Mouse (Mus musculus) lung, embryonic 14.5 days (tissue): ENCODE data around the gene Spopl. TPM values are rescaled to one million over a fixed set of nuclear protein-coding genes. Genes with fewer than 3 reads are reported as not detected.
A peak's percentile ranks its signal among the peaks of the same experiment; 100 is the strongest.
"Not testable (repeated sequence)": the region's sequence is repeated elsewhere in the genome, so short reads cannot be mapped to it uniquely, and the experiment has no call there.

ENCODE experiments used
- ATAC-seq: fragments of 200-750 bp; cut with Nextera tagmentation; 2 replicates; pipeline ENCODE4 v1.8.0; 2017; ENCODE audit warnings: mild to moderate bottlenecking, moderate TSS enrichment, moderate library complexity; ENCODE audit not compliant: insufficient read depth
- DNase-seq: peaks from one replicate; pipeline ENCODE4 v3.0.0-alpha.2; 2015
- H3K27ac ChIP-seq: fragments of 300-500 bp; sonication (generic); 2 replicates; pipeline ENCODE4 v1.5.1; 2014; ENCODE audit warnings: low read depth, mild to moderate bottlenecking, moderate library complexity
- H3K27me3 ChIP-seq: fragments of 300-500 bp; sonication (generic); 2 replicates; pipeline ENCODE4 v1.6.1; 2014; ENCODE audit warnings: low read length, control low read depth; ENCODE audit not compliant: insufficient read depth
- H3K36me3 ChIP-seq: fragments of 300-500 bp; sonication (generic); 2 replicates; pipeline ENCODE4 v1.6.1; 2014; ENCODE audit warnings: control low read depth; ENCODE audit not compliant: insufficient read depth
- H3K4me1 ChIP-seq: fragments of 300-500 bp; sonication (generic); 2 replicates; pipeline ENCODE4 v1.6.1; 2014; ENCODE audit warnings: antibody characterized with exemption, control low read depth; ENCODE audit not compliant: insufficient read depth
- H3K4me2 ChIP-seq: fragments of 300-500 bp; sonication (generic); 2 replicates; pipeline ENCODE4 v1.6.1; 2014; ENCODE audit warnings: mild to moderate bottlenecking
- H3K4me3 ChIP-seq: fragments of 300-500 bp; sonication (generic); 2 replicates; pipeline ENCODE4 v1.5.1; 2014; ENCODE audit warnings: low read depth, low read length
- H3K9ac ChIP-seq: fragments of 300-500 bp; sonication (generic); 2 replicates; pipeline ENCODE4 v1.6.1; 2014
- H3K9me3 ChIP-seq: fragments of 300-500 bp; sonication (generic); 2 replicates; pipeline ENCODE4 v1.6.1; 2016; ENCODE audit warnings: low read depth, low read length, control low read depth
- CTCF ChIP-seq: IDR thresholded peaks from 2 replicates; pipeline ENCODE4 v1.5.1; 2016; ENCODE audit warnings: antibody characterized with exemption, low read depth
- WGBS: fragments of 180-500 bp; shearing (Covaris S2); extraction: QIAGEN DNeasy Blood & Tissue Kit; methylation state at CpG from one replicate; pipeline ENCODE4 v1.1.7; 2014; 5-methylcytosine and 5-hydroxymethylcytosine counted together
- polyA plus RNA-seq: library from polyadenylated mRNA; unstranded; fragments of >200 nt; fragmentation: Nextera tagmentation; extraction: Ambion mirVana; gene quantifications from 2 replicates; pipeline ENCODE4 v1.2.1, GENCODE M21; 2014

Spopl gene
- polyA plus RNA-seq: 13.8 and 15.3 TPM in 2 replicates

- TF ChIP-seq CTCF: no peak
- Histone ChIP-seq H3K27me3 (no peaks in the 10 kb centered on the region), H3K4me2 (peak within 1 kb of the TSS; percentile 71), H3K9ac (peak within 1 kb of the TSS; percentile 91), H3K27ac (peak within 1 kb of the TSS; percentile 79), H3K4me1 (no peaks in the 10 kb centered on the region), H3K36me3 (no peaks in the 10 kb centered on the region), H3K9me3 (no peaks in the 10 kb centered on the region), H3K4me3 (peak within 1 kb of the TSS; percentile 82)
- WGBS: 2% methylated on average over 51 of the region's 58 CpGs
- ATAC-seq (peak; percentile 95), DNase-seq (peak; percentile 93)
Observed at GRCm38 (mm10) chr2:23571302-23572156, at the start of gene Spopl. Spopl (minus strand) TSS chr2:23572106.

- Histone ChIP-seq H3K4me2 (no peak overlapping the region), H3K27me3 (no peaks in the 10 kb centered on the region)
- peak; percentile 26 for DNase-seq
Observed at GRCm38 (mm10) chr2:23620128-23620527, 48.2 kb upstream of the Spopl start.

GRCm38 (mm10) chr2:23617989-23618388, 46.1 kb upstream of the Spopl start:
- peak; percentile 21; the same call in 1 of the 2 replicates for ATAC-seq
- DNase-seq: peak; percentile 2
- no peak overlapping the region for H3K4me2 ChIP-seq
- no peaks in the 10 kb centered on the region for H3K9me3 ChIP-seq
- H3K4me3 ChIP-seq: no peak overlapping the region
- no peaks in the 10 kb centered on the region for H3K4me1 ChIP-seq
- no peak for TF ChIP-seq CTCF
- H3K36me3 ChIP-seq: no peaks in the 10 kb centered on the region
- no peaks in the 10 kb centered on the region for H3K27me3 ChIP-seq
- no peak overlapping the region for H3K27ac ChIP-seq
- no peak overlapping the region for H3K9ac ChIP-seq

More at GRCm38 (mm10) chr2:23620128-23620527, 48.2 kb upstream of the Spopl start:
- Histone ChIP-seq H3K4me3 (no peak overlapping the region), H3K9me3 (no peaks in the 10 kb centered on the region), H3K9ac (no peak overlapping the region), H3K27ac (no peak overlapping the region), H3K36me3 (no peaks in the 10 kb centered on the region), H3K4me1 (no peaks in the 10 kb centered on the region)
- no peak for TF ChIP-seq CTCF
- no peak; the same call in 1 of the 2 replicates for ATAC-seq

GRCm38 (mm10) chr2:23605391-23605790, 33.5 kb upstream of the Spopl start:
- DNase-seq (no peak), ATAC-seq (no peak)
- Histone ChIP-seq H3K9ac (no peak overlapping the region), H3K27ac (no peak overlapping the region), H3K36me3 (no peaks in the 10 kb centered on the region), H3K9me3 (no peaks in the 10 kb centered on the region), H3K4me3 (no peak overlapping the region), H3K4me1 (no peaks in the 10 kb centered on the region), H3K27me3 (no peaks in the 10 kb centered on the region), H3K4me2 (no peak overlapping the region)
- no peak for TF ChIP-seq CTCF

GRCm38 (mm10) chr2:23588769-23589168, 16.9 kb upstream of the Spopl start:
- Histone ChIP-seq H3K36me3 (no peaks in the 10 kb centered on the region), H3K4me3 (no peak overlapping the region), H3K4me2 (no peak overlapping the region), H3K27me3 (no peaks in the 10 kb centered on the region), H3K9me3 (no peaks in the 10 kb centered on the region), H3K4me1 (no peaks in the 10 kb centered on the region), H3K9ac (no peak overlapping the region), H3K27ac (no peak overlapping the region)
- DNase-seq: no peak
- WGBS: 30% methylated on average over 2 of the region's 2 CpGs
- no peak for TF ChIP-seq CTCF
- ATAC-seq: no peak

- DNase-seq, H3K4me1 ChIP-seq, H3K9me3 ChIP-seq, H3K36me3 ChIP-seq, H3K27me3 ChIP-seq, ATAC-seq: not testable (repeated sequence)
- H3K4me3 ChIP-seq: peak overlapping the region; percentile 82
- WGBS: 18% methylated on average over 4 of the region's 4 CpGs
- H3K4me2 ChIP-seq: peak overlapping the region; percentile 71
- peak overlapping the region; percentile 79; the same call in 1 of the 2 replicates for H3K27ac ChIP-seq
- peak overlapping the region; percentile 91; the same call in 1 of the 2 replicates for H3K9ac ChIP-seq
Observed at GRCm38 (mm10) chr2:23572157-23572532, 239 bp upstream of the Spopl start.

GRCm38 (mm10) chr2:23570563-23570962, 1.3 kb downstream of the Spopl start:
- DNase-seq (no peak), ATAC-seq (no peak)
- Histone ChIP-seq H3K4me3 (peak overlapping the region; percentile 82), H3K27ac (no peak overlapping the region), H3K4me2 (peak overlapping the region; percentile 71), H3K9me3 (no peaks in the 10 kb centered on the region), H3K4me1 (no peaks in the 10 kb centered on the region), H3K9ac (no peak overlapping the region), H3K36me3 (no peaks in the 10 kb centered on the region), H3K27me3 (no peaks in the 10 kb centered on the region)
- no peak for TF ChIP-seq CTCF
- WGBS: 63% methylated on average over 4 of the region's 4 CpGs
